8 mouse cellular contexts compared by ENCODE assay signal in genomic region chr6:115601715-115602523, GRCm38 (mm10). TPM values are rescaled to one million over a fixed set of nuclear protein-coding genes. Genes with fewer than 3 reads are reported as not detected.
DNase-seq lines count a peak whose midpoint lies in the region; ATAC-seq and TF ChIP-seq lines count a peak whose summit lies in the region.

Mkrn2 (plus strand) TSS chr6:115601902.

- H3K36me3 ChIP-seq in ES-Bruce4 (ENCODE audit: control insufficient read depth, insufficient read depth, low read length, poor library complexity, severe bottlenecking) = no peaks in the 10 kb centered on the region
- H3K36me3 ChIP-seq in forebrain, embryonic 12.5 days (replicated peaks) = no peaks in the 10 kb centered on the region
- no peaks in the 10 kb centered on the region for H3K36me3 ChIP-seq in heart, embryonic 16.5 days (ENCODE audit: control insufficient read depth, insufficient read depth)
- H3K36me3 ChIP-seq in liver, embryonic 16.5 days (ENCODE audit: control insufficient read depth, insufficient read depth) = no peaks in the 10 kb centered on the region
- 0 out of 2 replicates have a peak, but pooled peaks cover 5% of the 10 kb centered on the region for H3K36me3 ChIP-seq in neural tube, embryonic 12.5 days
- H3K36me3 ChIP-seq in stomach, postnatal 0 days (ENCODE audit: control insufficient read depth, insufficient read depth, low read length) = no peaks in the 10 kb centered on the region

- H3K4me3 ChIP-seq in ES-Bruce4 (ENCODE audit: low read depth, low read length) = peak within 1 kb of the TSS; percentile 100
- peak within 1 kb of the TSS; percentile 96 for H3K4me3 ChIP-seq in forebrain, embryonic 12.5 days (replicated peaks)
- peak within 1 kb of the TSS; percentile 96 for H3K4me3 ChIP-seq in heart, embryonic 16.5 days (ENCODE audit: low read length)
- peak within 1 kb of the TSS; percentile 84 for H3K4me3 ChIP-seq in liver, embryonic 16.5 days (ENCODE audit: low read depth, low read length)
- peak within 1 kb of the TSS; percentile 83 for H3K4me3 ChIP-seq in neural tube, embryonic 12.5 days
- H3K4me3 ChIP-seq in stomach, postnatal 0 days (ENCODE audit: low read depth, low read length) = peak within 1 kb of the TSS; percentile 87

- H3K4me1 ChIP-seq in ES-Bruce4 (ENCODE audit: control insufficient read depth, insufficient read depth, low read length) = no peaks in the 10 kb centered on the region
- H3K4me1 ChIP-seq in forebrain, embryonic 12.5 days = peaks cover 12% of the 10 kb centered on the region
- H3K4me1 ChIP-seq in heart, embryonic 16.5 days (ENCODE audit: control insufficient read depth, insufficient read depth, low read length) = peaks cover 9% of the 10 kb centered on the region
- H3K4me1 ChIP-seq in liver, embryonic 16.5 days (ENCODE audit: control insufficient read depth, low read depth, low read length) = peaks cover 8% of the 10 kb centered on the region
- peaks cover 8% of the 10 kb centered on the region for H3K4me1 ChIP-seq in neural tube, embryonic 12.5 days
- 0 out of 2 replicates have a peak, but pooled peaks cover 3% of the 10 kb centered on the region for H3K4me1 ChIP-seq in stomach, postnatal 0 days (replicated peaks; ENCODE audit: control insufficient read depth, insufficient read depth)

- under 1% methylated on average over 53 of the region's 61 CpGs for WGBS in forebrain, embryonic 12.5 days
- WGBS in heart, embryonic 16.5 days = under 1% methylated on average over 61 of the region's 61 CpGs
- under 1% methylated on average over 59 of the region's 61 CpGs for WGBS in liver, embryonic 16.5 days (ENCODE audit: insufficient replicate concordance)
- WGBS in neural tube, embryonic 12.5 days = 1% methylated on average over 61 of the region's 61 CpGs
- under 1% methylated on average over 59 of the region's 61 CpGs for WGBS in stomach, postnatal 0 days

- peak; percentile 66 for DNase-seq in c-Kit-positive CD71-positive TER-119-negative erythroid progenitor cells, embryonic 14.5 days (ENCODE audit: low read depth)
- peak; percentile 82 to 89 for DNase-seq in kidney, postnatal 25 days
- peak; percentile 91 for DNase-seq in stomach, postnatal 0 days (ENCODE audit: low spot score)

- ATAC-seq in forebrain, embryonic 12.5 days (ENCODE audit: low FRiP score) = peak; percentile 96
- peak; percentile 92 for ATAC-seq in heart, embryonic 16.5 days (replicated peaks; ENCODE audit: extremely low read depth, insufficient read depth, low FRiP score)
- ATAC-seq in liver, embryonic 16.5 days (ENCODE audit: low read depth) = peak; percentile 94
- peak; percentile 92 for ATAC-seq in neural tube, embryonic 12.5 days (ENCODE audit: low FRiP score, low read depth)
- peak; percentile 94 for ATAC-seq in stomach, postnatal 0 days (ENCODE audit: low FRiP score, low TSS enrichment)

- TF ChIP-seq EP300 in ES-Bruce4 (IDR thresholded peaks at IDR 0.05; ENCODE audit: insufficient read depth, low read depth, low read length) = 0 out of 2 replicates have a peak, but pooled peaks have one; percentile 37
- TF ChIP-seq EP300 in stomach, postnatal 0 days (optimal IDR thresholded peaks at IDR 0.05) = no peak

- TF ChIP-seq POLR2A in ES-Bruce4 (IDR thresholded peaks at IDR 0.05; ENCODE audit: insufficient read depth, low read length) = peak; percentile 41

- no peak within 1 kb of the TSS for H3K27ac ChIP-seq in ES-Bruce4 (ENCODE audit: insufficient read depth, low read length)
- H3K27ac ChIP-seq in forebrain, embryonic 12.5 days = peak within 1 kb of the TSS; percentile 70
- peak within 1 kb of the TSS; percentile 86 for H3K27ac ChIP-seq in heart, embryonic 16.5 days (ENCODE audit: low read length)
- peak within 1 kb of the TSS; percentile 77 for H3K27ac ChIP-seq in liver, embryonic 16.5 days (ENCODE audit: low read length)
- H3K27ac ChIP-seq in neural tube, embryonic 12.5 days = 0 out of 2 replicates have a peak within 1 kb of the TSS, but pooled peaks have one; percentile 32
- peak within 1 kb of the TSS; percentile 85 for H3K27ac ChIP-seq in stomach, postnatal 0 days (replicated peaks)

- H3K9ac ChIP-seq in ES-Bruce4 (ENCODE audit: low read depth, poor library complexity, severe bottlenecking) = peak within 1 kb of the TSS; percentile 97
- peak within 1 kb of the TSS; percentile 91 for H3K9ac ChIP-seq in forebrain, embryonic 12.5 days
- peak within 1 kb of the TSS; percentile 93 for H3K9ac ChIP-seq in heart, embryonic 16.5 days (ENCODE audit: low read length)
- H3K9ac ChIP-seq in liver, embryonic 16.5 days (ENCODE audit: low read depth, low read length) = peak within 1 kb of the TSS; percentile 90
- peak within 1 kb of the TSS; percentile 80 for H3K9ac ChIP-seq in neural tube, embryonic 12.5 days
- peak within 1 kb of the TSS; percentile 92 for H3K9ac ChIP-seq in stomach, postnatal 0 days (ENCODE audit: low read length)

- peak within 1 kb of the TSS; percentile 73 for H3K4me2 ChIP-seq in forebrain, embryonic 12.5 days
- peak within 1 kb of the TSS; percentile 91 for H3K4me2 ChIP-seq in heart, embryonic 16.5 days (ENCODE audit: low read depth, low read length)
- H3K4me2 ChIP-seq in liver, embryonic 16.5 days (ENCODE audit: low read depth, low read length) = peak within 1 kb of the TSS; percentile 87
- H3K4me2 ChIP-seq in neural tube, embryonic 12.5 days (replicated peaks) = peak within 1 kb of the TSS; percentile 73
- peak within 1 kb of the TSS; percentile 71 for H3K4me2 ChIP-seq in stomach, postnatal 0 days (replicated peaks; ENCODE audit: low read depth)

- H3K9me3 ChIP-seq in ES-Bruce4 (replicated peaks; ENCODE audit: control insufficient read depth, insufficient read depth, low read length, poor library complexity, severe bottlenecking) = no peaks in the 10 kb centered on the region
- no peaks in the 10 kb centered on the region for H3K9me3 ChIP-seq in forebrain, embryonic 12.5 days
- no peaks in the 10 kb centered on the region for H3K9me3 ChIP-seq in heart, embryonic 16.5 days (replicated peaks; ENCODE audit: control insufficient read depth, low read length)
- H3K9me3 ChIP-seq in liver, embryonic 16.5 days (replicated peaks; ENCODE audit: control insufficient read depth, low read length) = peaks cover 2% of the 10 kb centered on the region; the same call in 1 of the 2 replicates
- H3K9me3 ChIP-seq in neural tube, embryonic 12.5 days = no peaks in the 10 kb centered on the region
- H3K9me3 ChIP-seq in stomach, postnatal 0 days (ENCODE audit: control insufficient read depth, low read length) = no peaks in the 10 kb centered on the region

- TF ChIP-seq CTCF in ES-Bruce4 (IDR thresholded peaks at IDR 0.05; ENCODE audit: low read depth, low read length) = no peak
- TF ChIP-seq CTCF in stomach, postnatal 0 days (IDR thresholded peaks at IDR 0.05; ENCODE audit: low read depth) = no peak

- no peaks in the 10 kb centered on the region for H3K27me3 ChIP-seq in ES-Bruce4 (ENCODE audit: control insufficient read depth, insufficient read depth, low read length, poor library complexity, severe bottlenecking)
- H3K27me3 ChIP-seq in forebrain, embryonic 12.5 days = no peaks in the 10 kb centered on the region
- no peaks in the 10 kb centered on the region for H3K27me3 ChIP-seq in heart, embryonic 16.5 days (ENCODE audit: control insufficient read depth, insufficient read depth, low read length)
- H3K27me3 ChIP-seq in liver, embryonic 16.5 days (ENCODE audit: control insufficient read depth, insufficient read depth, low read depth, low read length) = no peaks in the 10 kb centered on the region
- H3K27me3 ChIP-seq in neural tube, embryonic 12.5 days (replicated peaks) = no peaks in the 10 kb centered on the region
- no peaks in the 10 kb centered on the region for H3K27me3 ChIP-seq in stomach, postnatal 0 days (ENCODE audit: control insufficient read depth, insufficient read depth, low read length)

RNA-seq across cellular contexts. Expression of gene Mkrn2, which starts in this region (rescaled TPM):
- polyA plus RNA-seq in ES-Bruce4 (2011; ENCODE audit: insufficient read depth, insufficient read length, low read depth, missing spikeins) = 45.1 and 45.8 TPM in 2 replicates
- 26.5 and 28.2 TPM in 2 replicates for polyA plus RNA-seq in forebrain, embryonic 12.5 days (2016; fragmentation: Nextera tagmentation; extraction: Ambion mirVana)
- polyA plus RNA-seq in heart, embryonic 16.5 days (2015; fragmentation: Nextera tagmentation; extraction: Ambion mirVana) = 26.2 and 26.7 TPM in 2 replicates
- 7.8 and 8.6 TPM in 2 replicates for polyA plus RNA-seq in liver, embryonic 16.5 days (2015; fragmentation: Nextera tagmentation; extraction: Ambion mirVana)
- polyA plus RNA-seq in neural tube, embryonic 12.5 days (2016; fragmentation: Nextera tagmentation; extraction: Ambion mirVana) = 24.9 and 32.8 TPM in 2 replicates
- 17.8 and 19.4 TPM in 2 replicates for polyA plus RNA-seq in stomach, postnatal 0 days (2015; fragmentation: Nextera tagmentation; extraction: Ambion mirVana)
